Mouse (Mus musculus): Measurements from ENCODE around the gene Zdhhc4. TPM values are rescaled to one million over a fixed set of nuclear protein-coding genes. Genes with fewer than 3 reads are reported as not detected.

Gene Zdhhc4
- polyA plus RNA-seq, 1 experiment from 2014 or later, result 70.4 TPM

- H3K4me3 ChIP-seq (ENCODE audit: low read depth, low read length), result no peak overlapping the region
- no peak overlapping the region for H3K9ac ChIP-seq (ENCODE audit: low read depth, low read length)
- no peak overlapping the region for H3K4me2 ChIP-seq (ENCODE audit: low read length)
- ATAC-seq, result no peak
- H3K27me3 ChIP-seq (ENCODE audit: control insufficient read depth, insufficient read depth, low read depth, low read length), result no peaks in the 10 kb centered on the region
- H3K36me3 ChIP-seq (ENCODE audit: control insufficient read depth, insufficient read depth, low read length), result no peaks in the 10 kb centered on the region
- no peak overlapping the region for H3K27ac ChIP-seq (ENCODE audit: low read length)
- 52% methylated on average over 5 of the region's 5 CpGs for WGBS
- H3K4me1 ChIP-seq (ENCODE audit: control insufficient read depth, insufficient read depth, low read length), result peaks cover 7% of the 10 kb centered on the region
- no peaks in the 10 kb centered on the region for H3K9me3 ChIP-seq (replicated peaks; ENCODE audit: control insufficient read depth, low read length, poor library complexity, severe bottlenecking)
Observed at GRCm38 (mm10) chr5:143275761-143276160, 53.3 kb downstream of the Zdhhc4 start.

- 85% methylated on average over 16 of the region's 16 CpGs for WGBS
- H3K9ac ChIP-seq (ENCODE audit: low read depth, low read length), result no peak overlapping the region
Observed at GRCm38 (mm10) chr5:143272540-143273330, 56.3 kb downstream of the Zdhhc4 start.

GRCm38 (mm10) chr5:143272108-143272507 is 56.9 kb downstream of the Zdhhc4 start:
- Histone ChIP-seq H3K4me1 (ENCODE audit: control insufficient read depth, insufficient read depth, low read length) (peaks cover 21% of the 10 kb centered on the region), H3K36me3 (ENCODE audit: control insufficient read depth, insufficient read depth, low read length) (no peaks in the 10 kb centered on the region), H3K4me3 (ENCODE audit: low read depth, low read length) (no peak overlapping the region), H3K9ac (ENCODE audit: low read depth, low read length) (no peak overlapping the region), H3K4me2 (ENCODE audit: low read length) (no peak overlapping the region), H3K9me3 (replicated peaks; ENCODE audit: control insufficient read depth, low read length, poor library complexity, severe bottlenecking) (no peaks in the 10 kb centered on the region), H3K27ac (ENCODE audit: low read length) (no peak overlapping the region), H3K27me3 (ENCODE audit: control insufficient read depth, insufficient read depth, low read depth, low read length) (no peaks in the 10 kb centered on the region)
- no peak for ATAC-seq
- WGBS, result 85% methylated on average over 3 of the region's 3 CpGs

More at GRCm38 (mm10) chr5:143272540-143273330, 56.3 kb downstream of the Zdhhc4 start:
- Histone ChIP-seq H3K4me2 (ENCODE audit: low read length) (no peak overlapping the region), H3K27ac (ENCODE audit: low read length) (no peak overlapping the region), H3K36me3 (ENCODE audit: control insufficient read depth, insufficient read depth, low read length) (no peaks in the 10 kb centered on the region), H3K4me3 (ENCODE audit: low read depth, low read length) (no peak overlapping the region), H3K27me3 (ENCODE audit: control insufficient read depth, insufficient read depth, low read depth, low read length) (no peaks in the 10 kb centered on the region), H3K4me1 (ENCODE audit: control insufficient read depth, insufficient read depth, low read length) (peaks cover 19% of the 10 kb centered on the region), H3K9me3 (replicated peaks; ENCODE audit: control insufficient read depth, low read length, poor library complexity, severe bottlenecking) (no peaks in the 10 kb centered on the region)
- ATAC-seq, result no peak

DNA sequence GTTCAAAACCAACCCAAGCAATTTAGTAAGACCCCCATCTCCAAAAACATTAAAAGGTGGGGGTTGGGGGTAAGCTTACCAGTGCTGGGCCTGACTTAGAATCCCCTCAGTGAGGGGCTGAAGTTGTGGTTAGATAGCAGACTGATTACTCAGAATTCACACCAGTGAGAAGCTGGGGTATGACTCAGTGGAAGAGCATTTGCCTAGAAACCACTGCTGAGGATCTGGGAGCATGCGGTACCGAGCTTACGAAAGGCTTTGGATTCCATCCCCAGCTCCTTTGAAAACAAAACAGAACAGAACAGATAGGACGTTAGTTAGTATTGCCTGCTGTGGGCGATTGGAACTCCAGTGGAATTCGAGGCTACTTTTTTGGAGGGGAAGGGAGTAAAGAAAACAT is 57.4 kb downstream of the Zdhhc4 start:
- no peaks in the 10 kb centered on the region for H3K36me3 ChIP-seq (ENCODE audit: control insufficient read depth, insufficient read depth, low read length)
- H3K27ac ChIP-seq (ENCODE audit: low read length), result no peak overlapping the region
- no peaks in the 10 kb centered on the region for H3K27me3 ChIP-seq (ENCODE audit: control insufficient read depth, insufficient read depth, low read depth, low read length)
- H3K4me1 ChIP-seq (ENCODE audit: control insufficient read depth, insufficient read depth, low read length), result peaks cover 24% of the 10 kb centered on the region
- WGBS, result 88% methylated on average over 6 of the region's 6 CpGs
- H3K9me3 ChIP-seq (replicated peaks; ENCODE audit: control insufficient read depth, low read length, poor library complexity, severe bottlenecking), result no peaks in the 10 kb centered on the region
- ATAC-seq, result no peak
- H3K4me3 ChIP-seq (ENCODE audit: low read depth, low read length), result no peak overlapping the region
- no peak overlapping the region for H3K4me2 ChIP-seq (ENCODE audit: low read length)
- no peak overlapping the region for H3K9ac ChIP-seq (ENCODE audit: low read depth, low read length)

- Histone ChIP-seq H3K27ac (ENCODE audit: low read length) (peak overlapping the region; percentile 76), H3K27me3 (ENCODE audit: control insufficient read depth, insufficient read depth, low read depth, low read length) (no peaks in the 10 kb centered on the region), H3K9me3 (replicated peaks; ENCODE audit: control insufficient read depth, low read length, poor library complexity, severe bottlenecking) (no peaks in the 10 kb centered on the region), H3K4me3 (ENCODE audit: low read depth, low read length) (peak overlapping the region; percentile 79), H3K4me1 (ENCODE audit: control insufficient read depth, insufficient read depth, low read length) (peaks cover 27% of the 10 kb centered on the region), H3K36me3 (ENCODE audit: control insufficient read depth, insufficient read depth, low read length) (no peaks in the 10 kb centered on the region), H3K4me2 (ENCODE audit: low read length) (peak overlapping the region; percentile 63), H3K9ac (ENCODE audit: low read depth, low read length) (peak overlapping the region; percentile 83)
- ATAC-seq, result peak; percentile 44; the same call in 1 of the 2 replicates
- 1% methylated on average over 12 of the region's 12 CpGs for WGBS
Observed at GRCm38 (mm10) chr5:143270151-143270519, 58.9 kb downstream of the Zdhhc4 start.

DNA sequence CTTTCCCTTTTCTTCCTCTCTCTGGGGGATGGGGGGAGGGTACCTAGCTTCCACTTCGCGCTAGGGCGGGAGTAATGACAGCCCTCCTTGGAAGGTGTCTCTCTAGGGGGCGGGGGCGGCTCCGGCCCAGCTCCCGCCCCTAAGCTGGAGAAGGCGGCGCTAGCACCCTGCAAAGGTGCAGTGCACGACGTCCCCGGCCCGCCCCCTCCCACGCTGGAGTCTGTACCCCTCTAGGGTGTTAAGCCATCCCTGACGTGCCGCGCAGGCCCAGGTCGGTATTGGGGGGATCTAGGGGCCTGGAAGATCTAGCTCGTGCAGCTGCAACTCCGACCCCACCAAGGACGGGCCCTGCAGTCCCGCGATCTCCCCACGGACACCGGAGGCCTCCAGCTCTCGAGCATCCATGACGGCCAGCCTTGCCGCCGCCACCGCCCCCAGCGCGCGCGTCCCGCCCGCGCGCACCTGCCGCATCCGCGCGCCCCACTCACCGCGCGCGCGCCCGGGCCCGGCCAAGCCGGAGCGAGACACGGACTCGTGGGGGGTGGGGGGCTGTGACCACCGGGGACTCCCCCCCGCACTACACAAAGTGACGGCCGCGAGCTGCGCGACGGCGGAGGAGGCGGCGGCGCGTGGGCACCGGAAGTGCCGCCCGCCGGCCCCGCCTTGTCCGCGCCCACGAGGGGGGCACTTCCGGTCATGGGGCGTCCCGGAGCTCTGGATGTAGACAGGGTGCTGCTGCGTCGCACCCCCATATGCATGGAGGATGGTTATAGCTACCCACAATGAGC is 59.5 kb downstream of the Zdhhc4 start, which contains the start of gene Zfp316:
Gene Zfp316, minus strand, starts transcription at position 660 of the 788 bp plus-strand sequence.
- peak; percentile 91 for ATAC-seq
- peaks cover 27% of the 10 kb centered on the region for H3K4me1 ChIP-seq (ENCODE audit: control insufficient read depth, insufficient read depth, low read length)
- peak within 1 kb of the TSS; percentile 79 for H3K4me3 ChIP-seq (ENCODE audit: low read depth, low read length)
- peak within 1 kb of the TSS; percentile 83 for H3K27ac ChIP-seq (ENCODE audit: low read length)
- under 1% methylated on average over 72 of the region's 79 CpGs for WGBS
- H3K9me3 ChIP-seq (replicated peaks; ENCODE audit: control insufficient read depth, low read length, poor library complexity, severe bottlenecking), result no peaks in the 10 kb centered on the region
- H3K27me3 ChIP-seq (ENCODE audit: control insufficient read depth, insufficient read depth, low read depth, low read length), result no peaks in the 10 kb centered on the region
- peak within 1 kb of the TSS; percentile 83 for H3K9ac ChIP-seq (ENCODE audit: low read depth, low read length)
- H3K36me3 ChIP-seq (ENCODE audit: control insufficient read depth, insufficient read depth, low read length), result no peaks in the 10 kb centered on the region; the same call in 1 of the 2 replicates
- H3K4me2 ChIP-seq (ENCODE audit: low read length), result peak within 1 kb of the TSS; percentile 63

GRCm38 (mm10) chr5:143268985-143269362 is 60.1 kb downstream of the Zdhhc4 start:
- Histone ChIP-seq H3K4me2 (ENCODE audit: low read length) (peak overlapping the region; percentile 63), H3K4me3 (ENCODE audit: low read depth, low read length) (peak overlapping the region; percentile 79), H3K9ac (ENCODE audit: low read depth, low read length) (peak overlapping the region; percentile 83), H3K36me3 (ENCODE audit: control insufficient read depth, insufficient read depth, low read length) (peaks cover 2% of the 10 kb centered on the region; the same call in 1 of the 2 replicates), H3K27ac (ENCODE audit: low read length) (peak overlapping the region; percentile 83), H3K9me3 (replicated peaks; ENCODE audit: control insufficient read depth, low read length, poor library complexity, severe bottlenecking) (no peaks in the 10 kb centered on the region), H3K27me3 (ENCODE audit: control insufficient read depth, insufficient read depth, low read depth, low read length) (no peaks in the 10 kb centered on the region), H3K4me1 (ENCODE audit: control insufficient read depth, insufficient read depth, low read length) (peaks cover 27% of the 10 kb centered on the region)
- no peak; the same call in 1 of the 2 replicates for ATAC-seq
- 22% methylated on average over 8 of the region's 8 CpGs for WGBS

- H3K9me3 ChIP-seq (replicated peaks; ENCODE audit: control insufficient read depth, low read length, poor library complexity, severe bottlenecking), result no peaks in the 10 kb centered on the region
- no peak overlapping the region for H3K4me2 ChIP-seq (ENCODE audit: low read length)
- H3K36me3 ChIP-seq (ENCODE audit: control insufficient read depth, insufficient read depth, low read length), result peaks cover 16% of the 10 kb centered on the region
- H3K4me1 ChIP-seq (ENCODE audit: control insufficient read depth, insufficient read depth, low read length), result peaks cover 27% of the 10 kb centered on the region
- no peak overlapping the region for H3K9ac ChIP-seq (ENCODE audit: low read depth, low read length)
- no peak overlapping the region for H3K27ac ChIP-seq (ENCODE audit: low read length)
- H3K27me3 ChIP-seq (ENCODE audit: control insufficient read depth, insufficient read depth, low read depth, low read length), result no peaks in the 10 kb centered on the region
- ATAC-seq, result no peak
- H3K4me3 ChIP-seq (ENCODE audit: low read depth, low read length), result no peak overlapping the region
- 80% methylated on average over 6 of the region's 6 CpGs for WGBS
Observed at GRCm38 (mm10) chr5:143266794-143267193, 62.3 kb downstream of the Zdhhc4 start.
